Mouse (Mus musculus) T-cell, adult 2 months (primary cell): Measurements from ENCODE around the gene Sftpd.

Experiments
- DNase-seq: peaks from one replicate; pipeline ENCODE4 v3.0.0; 2022; ENCODE audit warnings: low spot score

Gene Sftpd

DNA sequence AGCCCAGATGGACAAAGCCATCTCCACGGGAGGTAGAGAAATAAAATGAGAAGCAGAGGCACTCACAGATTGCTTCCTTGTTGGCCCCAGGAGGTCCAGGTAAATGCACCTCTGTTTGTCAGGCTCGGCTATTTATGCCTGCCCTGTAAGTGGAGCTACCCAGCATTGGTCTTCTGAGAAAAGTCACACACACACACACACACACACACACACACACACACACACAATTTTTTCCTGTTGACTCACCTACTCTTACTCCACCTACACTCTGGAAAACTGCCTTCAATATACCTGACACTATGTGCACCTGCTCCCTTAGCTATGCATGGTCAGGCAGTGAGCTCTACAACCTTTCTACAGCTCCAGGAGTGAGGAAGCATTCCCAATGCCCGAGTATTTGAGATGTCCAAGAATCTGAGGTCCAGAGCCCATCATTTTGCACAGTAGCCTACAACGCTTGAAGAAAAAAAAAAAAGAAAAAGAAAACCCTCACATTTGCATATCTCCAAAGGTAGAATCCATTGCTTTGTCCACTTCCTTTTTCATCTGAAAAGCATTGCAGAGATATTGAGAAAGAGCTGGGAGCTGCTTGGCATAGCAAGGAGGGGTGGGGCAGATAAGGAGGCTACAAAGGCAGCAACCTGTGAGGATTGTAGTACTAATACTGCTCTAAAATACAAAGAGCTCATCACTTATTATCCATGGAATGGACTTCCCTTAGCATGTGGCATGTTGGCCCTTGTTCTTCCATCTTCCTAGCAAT is at the start of gene Sftpd:
TSS of gene Sftpd (minus strand) at position 91 of the 763 bp plus-strand sequence.
- DNase-seq: no peak

DNA sequence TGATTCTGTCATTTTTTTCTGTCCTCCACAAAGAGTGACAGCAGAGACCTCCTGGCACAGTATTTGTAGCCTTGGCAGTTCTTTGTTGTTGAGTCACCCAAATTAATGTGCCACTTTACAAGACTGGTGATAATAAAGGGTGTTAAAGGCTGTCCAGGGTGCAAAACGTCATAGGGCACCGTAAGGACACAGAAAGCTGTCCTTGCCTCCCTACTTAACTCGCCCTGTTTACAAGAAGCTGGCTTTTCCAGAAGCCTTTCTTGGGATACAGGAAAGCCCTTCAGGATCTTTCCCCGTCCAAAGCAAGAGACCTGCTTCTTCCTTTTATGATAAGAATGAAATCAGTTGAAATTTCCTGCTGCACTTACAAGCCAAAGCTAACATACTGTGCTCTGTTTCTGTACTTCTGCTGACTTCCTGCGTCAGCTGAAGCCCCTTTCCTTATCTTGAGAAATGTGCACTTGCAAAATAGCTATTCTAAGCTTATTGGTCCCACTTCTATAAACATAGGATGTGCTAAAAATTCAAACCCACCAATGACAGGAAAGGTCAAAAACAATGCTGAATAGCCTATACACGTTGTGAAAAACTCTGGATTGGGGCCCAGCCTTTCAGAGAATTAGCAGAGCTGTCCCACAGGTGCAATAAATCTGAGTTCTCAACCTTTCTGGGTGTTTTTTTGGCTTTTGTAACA is 13.2 kb upstream of the Sftpd start:
- no peak for DNase-seq

DNA sequence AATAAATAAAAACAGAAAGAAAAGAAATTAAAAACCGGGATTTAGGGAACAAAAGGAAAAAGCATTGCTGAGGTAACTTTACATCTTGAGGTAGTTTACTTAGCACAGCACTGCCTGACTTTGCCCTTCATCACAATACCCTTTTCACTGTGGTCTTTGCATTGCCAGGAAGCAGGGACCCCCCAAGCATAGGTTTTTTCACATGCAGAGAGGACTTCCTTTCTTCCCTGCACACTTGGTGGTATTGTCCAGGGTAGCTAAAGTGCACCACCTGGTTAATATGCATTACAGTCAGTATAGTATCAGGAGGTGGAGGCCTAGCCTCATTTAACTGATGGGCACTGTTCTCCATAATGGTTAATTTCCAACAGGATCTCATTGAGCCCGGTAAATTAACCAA is 4.5 kb upstream of the Sftpd start:
- no peak for DNase-seq

GRCm38 (mm10) chr14:41174802-41175201 is 10.1 kb downstream of the Sftpd start:
- no peak for DNase-seq

DNA sequence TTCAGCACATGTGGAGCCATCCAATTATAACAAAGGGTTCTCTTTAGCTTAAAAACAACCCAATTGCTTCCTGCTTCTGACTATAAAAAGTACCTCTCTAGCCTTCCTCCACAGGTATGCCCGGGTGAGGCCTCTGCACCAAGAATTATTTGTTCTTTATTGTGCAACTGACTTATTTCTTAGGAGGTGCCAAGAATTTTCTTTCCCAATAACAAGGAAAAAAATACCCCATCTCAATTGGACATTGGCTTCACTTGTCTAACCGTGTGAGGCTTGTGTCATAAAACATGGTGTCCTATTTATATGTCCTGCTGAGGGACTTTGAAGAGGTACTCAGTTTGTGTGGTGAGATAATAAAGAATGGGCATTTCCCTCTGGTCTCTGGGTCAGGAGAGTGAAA is 14.4 kb downstream of the Sftpd start:
- DNase-seq: no peak

- DNase-seq: no peak
Observed at GRCm38 (mm10) chr14:41168567-41168966, 16.4 kb downstream of the Sftpd start.

DNA sequence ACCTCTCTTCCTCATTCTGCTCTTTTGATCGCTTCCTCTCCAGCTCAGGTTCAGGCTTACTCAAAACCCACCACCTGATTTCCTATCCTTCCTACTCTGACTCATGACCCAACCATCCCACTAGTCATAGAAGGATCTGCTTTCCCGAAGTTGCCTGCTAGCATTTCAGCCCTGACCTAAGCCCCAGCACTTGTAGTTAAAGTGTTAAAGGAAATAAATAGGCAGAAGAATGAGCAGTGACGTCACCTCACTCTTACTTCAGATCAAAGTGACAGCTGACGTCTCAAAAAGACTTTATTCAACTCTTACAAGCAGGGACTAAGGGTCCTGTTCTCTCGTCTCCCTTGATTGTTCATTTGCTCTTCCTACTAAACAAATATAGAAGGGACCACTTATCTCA is 17.7 kb downstream of the Sftpd start:
- DNase-seq: no peak

DNA sequence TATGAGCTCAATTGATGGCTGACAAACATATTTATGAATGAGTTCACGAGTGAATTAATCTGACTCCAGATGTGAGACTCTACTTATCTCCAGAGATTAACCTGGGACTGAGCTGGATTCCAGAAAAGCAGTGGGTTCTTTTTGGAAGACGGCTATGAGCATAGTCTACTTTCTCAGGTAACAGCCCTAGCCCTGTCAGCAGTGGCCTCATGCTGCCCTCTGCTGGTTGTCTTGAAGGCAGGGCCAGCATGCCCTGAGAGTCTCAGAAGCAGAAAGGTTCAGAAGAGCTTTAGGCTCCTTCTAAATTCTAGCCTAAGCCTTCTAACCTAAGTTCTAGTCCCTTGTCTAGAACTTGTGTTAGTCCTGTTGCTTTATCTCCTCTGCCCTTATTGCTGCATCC is 22.3 kb downstream of the Sftpd start:
- no peak for DNase-seq

- no peak for DNase-seq
Observed at GRCm38 (mm10) chr14:41160743-41161142, 24.2 kb downstream of the Sftpd start.

DNA sequence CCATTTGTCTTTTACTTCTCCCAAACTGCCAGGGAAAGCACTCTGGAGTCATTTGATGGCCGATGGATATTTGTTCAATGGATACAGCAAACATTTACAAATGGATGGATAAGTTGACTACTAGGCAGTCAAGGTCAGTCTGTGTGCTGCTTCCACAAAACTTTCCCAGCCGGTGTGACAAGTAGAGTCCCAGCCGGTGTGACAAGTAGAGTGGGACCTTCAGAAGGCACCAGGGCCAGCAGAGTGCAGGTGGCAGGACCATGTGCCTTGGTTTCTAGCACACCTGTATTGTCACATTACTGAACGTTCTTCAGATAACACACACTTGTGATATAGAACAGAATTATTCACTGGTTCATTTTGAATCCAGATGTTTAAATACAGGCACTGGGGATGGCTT is 24.9 kb downstream of the Sftpd start:
- no peak for DNase-seq

DNA sequence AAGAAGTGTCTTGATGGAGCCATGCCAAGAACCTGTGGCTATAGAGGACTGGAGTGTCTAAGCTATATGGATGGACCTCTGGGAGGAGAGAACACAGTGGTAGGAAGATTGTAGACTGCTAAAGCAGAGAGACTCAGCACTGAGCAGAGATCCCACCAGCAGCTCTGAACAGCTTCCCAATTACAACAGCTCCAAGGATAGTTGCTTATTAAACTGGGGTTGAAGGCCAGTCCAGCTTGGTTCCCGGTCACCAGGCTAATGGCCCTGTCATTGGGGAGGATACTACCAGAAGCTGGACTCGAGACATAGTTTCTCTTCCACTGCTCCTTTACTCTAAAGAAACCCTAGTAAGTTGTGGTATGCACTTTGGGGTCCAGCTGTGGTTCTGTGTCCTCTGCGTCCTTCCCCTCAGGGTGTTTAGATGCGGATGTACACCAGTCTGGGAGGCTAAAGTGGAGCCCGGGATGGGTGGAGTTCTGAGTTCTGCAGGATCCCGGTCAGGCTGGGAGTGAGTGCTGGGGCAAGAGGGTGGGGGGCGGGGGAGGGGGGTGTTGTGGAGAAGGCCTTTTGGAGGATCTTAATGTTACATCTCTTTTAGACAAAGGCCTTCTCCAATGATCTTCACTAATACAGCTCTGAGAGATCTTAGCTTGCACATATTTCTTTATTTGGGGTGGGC is 33.6 kb downstream of the Sftpd start, which contains the start of gene Mbl1:
TSS of gene Mbl1 (plus strand) at position 239 of the 679 bp plus-strand sequence.
- no peak for DNase-seq

DNA sequence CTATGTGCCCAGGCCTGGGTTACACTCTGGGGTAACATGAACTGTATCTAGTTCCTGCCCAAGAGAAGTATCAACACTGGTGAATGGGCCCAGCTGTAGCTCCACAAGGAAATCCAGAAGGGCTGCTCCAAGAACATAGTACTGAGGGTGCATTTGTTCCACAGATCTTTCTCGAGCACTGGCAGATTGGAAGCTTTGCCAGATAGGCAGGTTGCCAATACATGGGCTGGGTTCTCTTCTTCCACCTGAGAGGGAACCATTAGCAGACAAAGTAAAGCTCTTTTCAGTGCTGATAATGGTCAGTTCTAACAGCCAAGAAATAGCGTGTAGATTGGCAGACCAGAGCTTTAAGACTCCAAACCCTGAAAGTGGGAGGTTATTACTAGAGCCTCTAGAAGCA is 37.6 kb downstream of the Sftpd start:
- DNase-seq: no peak

GRCm38 (mm10) chr14:41146922-41147321 is 38.0 kb downstream of the Sftpd start:
- DNase-seq: no peak

DNA sequence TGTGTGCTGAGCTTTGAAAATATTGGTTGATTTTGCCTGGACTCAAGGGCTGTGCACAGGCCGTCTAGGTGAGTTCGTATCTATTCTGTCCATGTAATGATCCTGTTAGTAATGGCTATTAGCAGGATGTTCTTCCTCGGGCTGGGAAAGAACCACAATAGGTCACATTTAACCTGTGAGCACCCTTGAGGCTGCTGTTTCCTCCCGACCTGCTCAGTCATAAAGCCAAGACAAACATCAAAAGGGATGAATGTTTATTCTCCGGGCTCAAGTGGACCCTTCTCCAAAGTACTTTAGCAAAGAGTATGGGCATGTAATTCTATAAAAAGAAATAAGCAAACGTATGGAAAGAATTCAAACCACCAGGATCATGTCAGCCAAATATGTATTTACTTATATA is 38.9 kb downstream of the Sftpd start:
- no peak for DNase-seq

DNA sequence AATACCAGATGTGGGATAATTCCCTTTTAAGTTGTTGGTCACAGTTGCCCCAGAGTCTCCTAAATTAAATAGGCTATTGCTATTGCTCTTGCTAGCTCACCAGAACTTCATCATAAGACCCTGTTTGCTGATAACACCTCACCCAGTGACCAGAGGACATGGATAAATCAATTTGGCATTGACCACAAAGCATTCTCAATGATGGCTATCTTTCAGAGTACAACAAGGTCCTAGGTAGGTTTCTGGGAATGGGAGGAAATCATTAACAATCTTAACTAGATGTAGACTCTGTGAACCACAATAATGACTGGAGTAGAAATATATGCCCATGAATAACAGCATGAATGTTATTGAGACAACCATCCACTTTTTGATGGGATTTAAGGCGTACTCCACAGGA is 44.3 kb downstream of the Sftpd start:
- DNase-seq: no peak

GRCm38 (mm10) chr14:41137006-41137405 is 47.9 kb downstream of the Sftpd start:
- DNase-seq: no peak

- DNase-seq: no peak
Observed at GRCm38 (mm10) chr14:41131540-41131939, 53.4 kb downstream of the Sftpd start, which contains the start of gene Sftpa1. Gene Sftpa1, plus strand, starts transcription at chr14:41131782.

DNA sequence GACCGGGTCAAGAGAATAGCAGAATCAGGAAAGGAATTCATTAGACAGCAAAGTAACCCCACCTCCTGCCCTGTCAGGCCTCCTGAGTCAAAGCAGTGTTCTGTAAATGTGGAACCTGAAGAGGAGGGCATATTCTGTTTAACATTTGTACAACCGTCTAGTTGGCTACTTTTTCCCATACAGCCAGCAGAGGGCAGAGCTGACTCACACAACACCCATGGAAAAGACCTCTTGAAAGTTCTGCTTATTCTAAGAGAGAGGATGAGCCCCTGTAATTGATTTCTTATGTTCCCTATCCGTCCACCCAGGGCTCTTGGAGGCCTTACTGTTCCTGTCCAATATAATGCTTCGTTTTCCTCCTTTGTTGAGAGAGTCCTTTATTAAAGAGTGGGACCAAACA is 57.0 kb downstream of the Sftpd start:
- no peak for DNase-seq

- no peak for DNase-seq
Observed at GRCm38 (mm10) chr14:41124683-41125082, 60.3 kb downstream of the Sftpd start.
